Mouse (Mus musculus): ENCODE results near the gene Spint1.

DNA sequence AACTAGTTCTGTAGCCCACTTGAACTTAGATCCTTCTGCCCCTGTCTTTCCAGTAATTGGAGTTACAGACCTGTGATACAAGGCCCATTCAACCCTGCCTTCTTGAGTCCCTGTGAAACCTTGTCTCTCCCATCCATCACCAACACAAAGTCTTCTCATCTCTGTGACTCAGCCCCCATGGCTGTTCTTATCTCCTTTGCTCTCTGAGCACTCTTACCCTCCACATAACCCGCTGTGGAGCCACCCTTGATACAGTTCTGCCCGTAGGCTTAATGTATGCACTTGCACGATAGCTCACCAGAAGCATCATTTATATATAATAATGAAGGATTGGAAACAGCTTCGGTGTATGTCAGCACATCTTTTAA, 3.6 kb downstream of the Spint1 start:
- no peak for TF ChIP-seq GATA1 (IDR thresholded peaks at IDR 0.05; ENCODE audit: borderline replicate concordance, low read length)
- TF ChIP-seq CTCF (IDR thresholded peaks at IDR 0.05; ENCODE audit: low read depth, low read length), result no peak
- no peak for TF ChIP-seq TAL1 (conservative IDR thresholded peaks at IDR 0.05; ENCODE audit: low read depth, low read length)
- TF ChIP-seq GATA2 (IDR thresholded peaks at IDR 0.05; ENCODE audit: borderline replicate concordance, low read depth, low read length), result no peak
